9 mouse cellular contexts compared by ENCODE assay signal in genomic region chr3:32965528-32965927, GRCm38 (mm10).
DNase-seq lines count a peak whose midpoint lies in the region; ATAC-seq and TF ChIP-seq lines count a peak whose summit lies in the region.
"Had no signal": no experiment of that assay in that cellular context is flagged by ENCODE, and none has a peak within 500 bp of the region (broad histone marks: within the 10 kb centered on the region; RNA-seq: fewer than 3 reads in every experiment).

No protein-coding gene starts in this region.

- in situ Hi-C loops in Patski (cut with MboI; ENCODE audit: low pct_unique_long_range_greater_than_20kb), result loop anchor here (25.0 kb wide), 1 partner anchor 822 kb away; the partner anchor contains the start of gene Ttc14

- POLR2A ChIA-PET in Patski (lab: Charles Lee), result no interaction called here

- H3K27ac ChIP-seq in hindbrain, embryonic 14.5 days, result no peak overlapping the region

- ATAC-seq in Patski, result no peak
- peak; percentile 46; the same call in 1 of the 2 replicates for ATAC-seq in hindbrain, embryonic 14.5 days (ENCODE audit: low FRiP score)
- no peak for ATAC-seq in frontal cortex, adult (ENCODE audit: low TSS enrichment)
- no peak for ATAC-seq in megakaryocyte-erythroid progenitor cell, adult 5-6 weeks (replicated peaks; ENCODE audit: low FRiP score, low TSS enrichment, poor library complexity, severe bottlenecking)
- ATAC-seq: inflammation-experienced regulatory T-cells, adult 6 months had no signal

- CTCF ChIA-PET in Patski (lab: Charles Lee), result interaction anchor here (1.6 kb wide), 1 partner anchor 39 kb away, joined by 4 read pairs; no protein-coding TSS in a partner anchor

- H3K4me2 ChIP-seq in hindbrain, embryonic 14.5 days (replicated peaks), result no peak overlapping the region

- peaks cover 8% of the 10 kb centered on the region for H3K27me3 ChIP-seq in Patski
- no peaks in the 10 kb centered on the region for H3K27me3 ChIP-seq in hindbrain, embryonic 14.5 days (ENCODE audit: control insufficient read depth, insufficient read depth, low read length)

- TF ChIP-seq CTCF in Patski (IDR thresholded peaks at IDR 0.05), result peak; percentile 64

- H3K9me3 ChIP-seq in hindbrain, embryonic 14.5 days (ENCODE audit: control insufficient read depth, low read length), result no peaks in the 10 kb centered on the region

- no peak overlapping the region for H3K9ac ChIP-seq in hindbrain, embryonic 14.5 days

- H3K36me3 ChIP-seq in hindbrain, embryonic 14.5 days (replicated peaks; ENCODE audit: control insufficient read depth, insufficient read depth), result no peaks in the 10 kb centered on the region

- no peak overlapping the region for H3K4me3 ChIP-seq in hindbrain, embryonic 14.5 days (replicated peaks; ENCODE audit: low read length)

- 2% methylated on average over 2 of the region's 2 CpGs for WGBS in hindbrain, embryonic 14.5 days

- DNase-seq in heart, postnatal 4 days, result peak; percentile 31
- no peak for DNase-seq in heart, adult 11 months
- DNase-seq in 3T3-L1 (ENCODE audit: low read depth, low spot score) (peak; percentile 32), Patski (ENCODE audit: low read depth, low spot score) (no peak)
- DNase-seq in hindbrain, embryonic 14.5 days (ENCODE audit: low spot score), result peak; percentile 63
- DNase-seq in urinary bladder, adult 18-20 months (ENCODE audit: low spot score in 2 of 2), result no peak

- H3K4me1 ChIP-seq in hindbrain, embryonic 14.5 days (replicated peaks; ENCODE audit: control insufficient read depth, insufficient read depth, low read length), result no peaks in the 10 kb centered on the region

Comparison
In these comparisons a context has a peak if more than half of its experiments do, and no peak if none do; other contexts are left out.
1. DNase-seq: peak in heart, postnatal 4 days (single experiment), 3T3-L1 (single experiment) and hindbrain, embryonic 14.5 days (single experiment); none in heart, adult 11 months (single experiment), Patski (single experiment) and urinary bladder, adult 18-20 months (0 of 2).